Mouse (Mus musculus) liver, embryonic 18 days (tissue): ENCODE results near the gene Yif1b. TPM values are rescaled to one million over a fixed set of nuclear protein-coding genes. Genes with fewer than 3 reads are reported as not detected.

ENCODE experiments used
- polyA plus RNA-seq: library from polyadenylated mRNA; depleted of rRNA; stranded (reverse); fragments of >200 nt; gene quantifications from 2 replicates; pipeline ENCODE4 v1.2.3, GENCODE M21; 2012; rRNA removed

Gene Yif1b
- polyA plus RNA-seq: 33.9 and 34.6 TPM in 2 replicates

GRCm38 (mm10) chr7:29238019-29238967, at the start of gene Yif1b:
Yif1b (plus strand) TSS chr7:29238329.

GRCm38 (mm10) chr7:29213675-29214082, 24.4 kb upstream of the Yif1b start, which contains the start of gene Catsperg1:
Catsperg1 (minus strand) TSS chr7:29214035.

GRCm38 (mm10) chr7:29232247-29233013, 5.7 kb upstream of the Yif1b start, which contains the start of gene Kcnk6:
Kcnk6 (minus strand) TSS chr7:29232515.

GRCm38 (mm10) chr7:29248261-29248841, 10.2 kb downstream of the Yif1b start, which contains the start of gene 2200002D01Rik:
2200002D01Rik (minus strand) TSS chr7:29248466.

GRCm38 (mm10) chr7:29281201-29282073, 43.3 kb downstream of the Yif1b start, which contains the start of gene Spint2:
Spint2 (minus strand) TSS chr7:29281912.

GRCm38 (mm10) chr7:29288942-29289638, 51.0 kb downstream of the Yif1b start, which contains the start of gene Ppp1r14a:
Ppp1r14a (plus strand) TSS chr7:29289308.

Other genes with a start within 250 kb of the Yif1b start
- gene Ryr1, start 113.2 kb upstream of the Yif1b start, polyA plus RNA-seq: 0.05 TPM in 2 replicates
- 4.9 and 7.7 TPM in 2 replicates for gene Rasgrp4, start 103.5 kb upstream of the Yif1b start, polyA plus RNA-seq
- gene Fam98c, start 82.1 kb upstream of the Yif1b start, polyA plus RNA-seq: 7.4 and 7.7 TPM in 2 replicates
- 0.04 and 0.05 TPM in 2 replicates for gene Ggn, start 68.1 kb upstream of the Yif1b start, polyA plus RNA-seq
- gene Spred3, start 67.9 kb upstream of the Yif1b start, polyA plus RNA-seq: 0.40 and 0.65 TPM in 2 replicates
- gene Psmd8, start 57.6 kb upstream of the Yif1b start, polyA plus RNA-seq: 104 and 110 TPM in 2 replicates
- gene Catsperg1, start 24.3 kb upstream of the Yif1b start, polyA plus RNA-seq: 0.68 and 1.1 TPM in 2 replicates
- gene Kcnk6, start 5.8 kb upstream of the Yif1b start, polyA plus RNA-seq: 2.9 and 3.0 TPM in 2 replicates
- gene 2200002D01Rik, start 10.1 kb downstream of the Yif1b start, polyA plus RNA-seq: 2.5 and 3.6 TPM in 2 replicates
- 51.2 TPM in 2 replicates for gene Spint2, start 43.6 kb downstream of the Yif1b start, polyA plus RNA-seq
- 3.3 TPM in 2 replicates for gene Ppp1r14a, start 51.0 kb downstream of the Yif1b start, polyA plus RNA-seq
- 0.31 and 0.59 TPM in 2 replicates for gene Dpf1, start 65.6 kb downstream of the Yif1b start, polyA plus RNA-seq